Mouse (Mus musculus): ENCODE data around the gene Rsrp1.

DNA sequence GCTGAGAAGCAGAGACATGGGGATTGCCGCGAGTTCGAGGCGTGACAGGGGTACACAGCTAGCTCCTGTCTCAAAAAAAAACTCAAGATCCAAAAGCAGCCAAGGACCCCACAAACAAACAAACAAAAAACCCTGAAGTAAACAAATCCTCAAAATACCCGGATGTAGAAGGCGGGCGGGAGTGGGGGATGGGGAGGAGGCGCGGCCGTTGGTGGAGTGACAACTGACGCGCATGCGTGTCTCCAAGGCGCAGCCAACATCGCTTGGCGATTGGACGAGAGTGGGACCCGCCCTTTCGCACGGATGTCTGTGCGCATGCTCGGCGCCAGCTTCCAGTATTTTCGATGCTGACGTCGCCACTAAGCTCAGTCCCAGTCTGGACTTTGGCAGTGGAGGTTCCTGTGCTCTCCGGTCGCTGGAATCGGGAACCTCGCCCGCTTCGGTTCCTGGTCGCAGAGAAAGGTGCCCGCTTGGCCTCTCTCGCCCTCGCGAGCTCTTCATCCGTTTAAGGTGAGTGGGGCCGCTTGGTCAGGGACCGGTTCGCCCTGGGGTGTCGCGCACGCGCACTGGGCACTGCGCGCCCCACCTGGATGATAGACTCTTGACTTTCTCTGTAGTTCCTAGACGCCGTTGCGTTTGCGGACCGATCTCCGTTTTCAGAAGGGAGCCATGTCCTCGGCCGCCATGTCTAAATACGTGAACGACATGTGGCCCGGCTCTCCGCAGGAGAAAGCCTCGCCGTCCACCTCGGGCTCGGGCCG is at the start of gene Rsrp1:
- TF ChIP-seq POLR2A (IDR thresholded peaks at IDR 0.05; ENCODE audit: borderline replicate concordance, control insufficient read depth, low read depth, low read length) = peak; percentile 100
- TF ChIP-seq CTCF (IDR thresholded peaks at IDR 0.05; ENCODE audit: control insufficient read depth, insufficient read depth, low read length) = no peak; the same call in 1 of the 2 replicates
